Mouse (Mus musculus) gastrocnemius, adult 2 months (tissue): Measurements from ENCODE around the gene Gm5108. TPM values are rescaled to one million over a fixed set of nuclear protein-coding genes. Genes with fewer than 3 reads are reported as not detected.

Experiments used
- DNase-seq: peaks from one replicate; pipeline ENCODE4 v3.0.0; 2022
- H3K27ac ChIP-seq: fragments of 200-600 bp; 2 replicates; pipeline ENCODE4 v1.8.1; 2022; ENCODE audit warnings: mild to moderate bottlenecking
- H3K4me3 ChIP-seq: fragments of 200-600 bp; 2 replicates; pipeline ENCODE4 v1.8.1; 2022; ENCODE audit warnings: mild to moderate bottlenecking, moderate library complexity
- CTCF ChIP-seq: fragments of 200-600 bp; IDR thresholded peaks from 2 replicates; pipeline ENCODE4 v1.8.1; 2022; ENCODE audit warnings: antibody characterized with exemption, mild to moderate bottlenecking, moderate library complexity
- intact Hi-C: fragments of 180-260 bp; cut with DNase I; formaldehyde crosslinking; loops from one replicate; pipeline ENCODE4 v1.15.1; 2025
- total RNA-seq, 2 experiments: library from RNA; stranded (reverse); gene quantifications; 2 replicates each; pipeline ENCODE4 v1.2.3; 2021

Gm5108 gene
- total RNA-seq, 2 experiments from 2014 or later: not detected

DNA sequence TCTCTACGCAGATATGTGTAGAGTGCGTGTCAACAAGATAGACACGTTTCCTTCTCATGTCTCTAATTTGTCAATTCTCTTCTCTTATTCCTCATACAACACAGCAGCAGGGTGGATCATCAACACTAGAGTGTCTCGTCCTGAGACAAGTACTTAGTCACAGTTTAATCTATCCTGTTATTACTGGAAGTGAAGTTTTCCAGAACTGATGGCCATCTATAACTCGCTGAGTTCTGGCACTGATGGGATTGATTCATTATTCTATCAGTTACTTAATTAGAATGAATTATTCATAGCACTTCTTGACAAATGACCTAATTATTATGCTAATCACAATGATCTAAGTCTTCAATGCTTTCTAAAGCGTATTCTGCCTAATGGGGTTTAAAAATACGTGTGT, 28.1 kb downstream of the Gm5108 start:
- intact Hi-C loops: no loop called here
- TF ChIP-seq CTCF: no peak
- H3K27ac ChIP-seq: no peak overlapping the region
- no peak for DNase-seq
- no peak overlapping the region for H3K4me3 ChIP-seq

GRCm38 (mm10) chr5:67981946-67982526, 40.6 kb downstream of the Gm5108 start:
- H3K27ac ChIP-seq: no peak overlapping the region
- intact Hi-C loops: no loop called here
- DNase-seq: no peak
- TF ChIP-seq CTCF: no peak
- no peak overlapping the region for H3K4me3 ChIP-seq

DNA sequence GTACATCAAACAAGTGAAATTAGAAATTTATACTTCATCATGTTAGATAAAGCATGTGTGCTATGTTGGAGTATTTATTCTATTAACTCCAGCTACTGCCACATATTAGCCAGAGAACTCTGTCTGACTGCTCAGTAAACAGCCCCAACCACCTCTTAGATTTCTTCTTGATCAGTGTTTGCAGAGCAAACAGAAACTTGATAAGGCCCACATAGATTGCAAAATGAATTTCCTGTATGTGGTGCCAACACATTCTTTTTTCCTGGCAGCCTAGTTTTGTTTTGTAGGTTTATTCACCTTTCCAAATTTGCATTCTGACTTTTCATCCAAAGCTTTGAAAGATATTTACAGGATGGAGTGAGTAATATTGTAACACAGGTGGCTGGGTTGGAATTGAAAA, 49.0 kb downstream of the Gm5108 start:
- intact Hi-C loops: no loop called here
- H3K4me3 ChIP-seq: no peak overlapping the region
- DNase-seq: no peak
- H3K27ac ChIP-seq: no peak overlapping the region
- TF ChIP-seq CTCF: no peak

DNA sequence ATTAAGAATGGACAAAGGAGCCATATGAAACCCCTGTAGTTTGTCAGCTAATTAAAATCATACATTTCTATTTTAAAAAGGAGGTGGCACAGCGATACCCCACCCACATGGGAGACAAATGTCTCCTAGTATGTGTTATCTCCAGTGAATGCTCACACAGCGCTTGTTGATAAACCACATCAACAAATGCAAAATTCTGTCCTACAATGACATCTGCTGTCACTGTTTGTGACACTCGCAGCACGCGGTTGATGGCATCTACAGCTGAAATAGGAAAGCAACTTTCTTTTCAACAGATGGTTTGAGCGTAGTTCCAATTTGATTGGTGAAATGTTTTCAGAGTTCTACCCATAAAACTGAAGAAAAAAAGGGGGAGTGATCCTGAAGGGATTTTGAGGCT, 61.1 kb downstream of the Gm5108 start:
- no peak for DNase-seq

DNA sequence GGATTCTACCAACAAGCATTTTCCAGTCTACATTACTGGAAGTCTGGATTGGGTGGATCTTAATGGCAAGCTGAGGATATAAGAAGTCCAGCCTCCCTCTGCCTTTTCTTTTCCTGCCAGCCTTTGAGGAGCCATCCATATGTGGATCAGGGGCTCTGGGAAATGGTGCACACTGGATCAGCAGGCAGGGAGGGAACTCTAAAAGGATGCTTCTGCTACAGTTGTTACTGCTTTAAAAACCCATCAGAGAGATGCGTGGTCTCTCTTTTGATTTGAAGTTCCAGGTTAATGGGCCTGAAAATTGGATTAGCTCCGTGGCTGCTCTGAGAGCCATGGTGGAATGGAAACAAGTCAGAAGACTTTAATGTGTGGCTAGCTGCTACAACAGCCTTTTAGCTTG, 62.4 kb downstream of the Gm5108 start:
- intact Hi-C loops: no loop called here
- TF ChIP-seq CTCF: no peak

More for the DNA sequence above, 61.1 kb downstream of the Gm5108 start:
- no peak for TF ChIP-seq CTCF
- no peak overlapping the region for H3K4me3 ChIP-seq
- no peak overlapping the region for H3K27ac ChIP-seq
- intact Hi-C loops: no loop called here

GRCm38 (mm10) chr5:68004419-68004818, 63.0 kb downstream of the Gm5108 start:
- Histone ChIP-seq H3K27ac (no peak overlapping the region), H3K4me3 (no peak overlapping the region)
- TF ChIP-seq CTCF: no peak
- no peak for DNase-seq
- intact Hi-C loops: no loop called here

More for the DNA sequence above, 62.4 kb downstream of the Gm5108 start:
- Histone ChIP-seq H3K27ac (no peak overlapping the region), H3K4me3 (no peak overlapping the region)
- no peak for DNase-seq

DNA sequence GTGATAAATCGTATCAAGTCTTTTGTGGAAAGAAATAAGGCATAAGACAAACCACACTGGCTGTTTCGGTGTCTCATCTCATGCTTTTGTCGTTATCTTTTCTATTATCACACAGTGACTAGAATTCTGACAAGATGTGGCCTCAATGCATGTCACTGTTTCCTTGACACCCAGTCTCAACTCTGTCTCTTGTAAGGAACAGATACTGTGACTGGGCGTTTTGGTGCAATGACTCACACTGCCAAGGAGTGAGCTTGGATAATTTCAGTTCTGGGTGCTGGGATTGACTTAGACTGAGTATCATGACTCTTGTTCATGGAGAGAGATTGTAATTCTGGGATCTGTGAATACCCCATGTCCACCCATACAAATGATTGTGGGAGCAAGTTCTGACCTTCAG, 65.6 kb downstream of the Gm5108 start:
- Histone ChIP-seq H3K27ac (no peak overlapping the region), H3K4me3 (no peak overlapping the region)
- intact Hi-C loops: no loop called here
- no peak for TF ChIP-seq CTCF
- DNase-seq: no peak

DNA sequence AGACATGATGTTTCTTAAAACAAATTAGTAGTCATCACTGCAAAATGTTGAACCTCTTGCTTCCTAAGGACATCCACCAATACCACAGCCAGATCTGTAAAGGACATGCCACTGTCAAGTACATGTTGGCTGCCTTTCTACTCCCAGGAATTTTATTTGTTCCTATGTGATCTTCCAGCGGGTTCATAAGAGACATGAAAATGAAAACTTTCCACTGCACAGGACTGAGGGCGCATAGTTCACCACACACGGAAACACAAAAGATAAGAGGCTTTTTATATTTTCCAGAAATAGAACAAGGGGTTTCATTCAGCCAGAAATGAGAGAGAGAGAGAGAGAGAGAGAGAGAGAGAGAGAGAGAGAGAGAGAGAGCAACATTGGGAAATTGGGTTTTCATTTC, 70.1 kb downstream of the Gm5108 start:
- no peak overlapping the region for H3K4me3 ChIP-seq
- intact Hi-C loops: loop anchor here (5.0 to 10.0 kb wide), 2 partner anchors 74 to 477 kb away; no protein-coding TSS in a partner anchor
- DNase-seq: no peak
- H3K27ac ChIP-seq: no peak overlapping the region
- no peak for TF ChIP-seq CTCF

DNA sequence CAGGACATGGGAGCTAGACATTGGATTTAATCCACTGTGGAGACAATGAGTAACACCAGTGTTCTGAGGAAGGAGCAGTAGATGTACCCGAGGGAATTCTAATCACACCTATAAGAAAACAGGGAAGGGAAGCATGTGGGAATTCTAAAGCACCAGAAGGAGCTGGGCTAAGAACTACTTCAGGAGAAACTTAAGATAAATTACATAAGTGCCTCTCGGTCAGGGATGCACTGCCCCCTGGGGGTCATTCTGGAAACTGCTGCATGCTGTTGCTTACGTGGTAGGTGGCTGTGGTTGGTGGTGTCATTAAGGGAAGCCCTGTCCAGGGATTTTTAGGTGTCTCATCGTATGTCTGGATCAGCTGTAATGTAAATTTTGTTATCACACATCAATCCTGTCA, 71.1 kb downstream of the Gm5108 start:
- peak; percentile 98 for TF ChIP-seq CTCF
- Histone ChIP-seq H3K27ac (peak overlapping the region; percentile 38; the same call in 1 of the 2 replicates), H3K4me3 (no peak overlapping the region)
- peak; percentile 84 for DNase-seq
- intact Hi-C loops: loop anchor here (1.0 to 10.0 kb wide), 3 partner anchors 75 to 478 kb away; no protein-coding TSS in a partner anchor

- H3K27ac ChIP-seq: no peak overlapping the region
- DNase-seq: no peak
- TF ChIP-seq CTCF: no peak
- intact Hi-C loops: no loop called here
- H3K4me3 ChIP-seq: no peak overlapping the region
These were observed 79.4 kb downstream of the Gm5108 start for GRCm38 (mm10) chr5:68020870-68021269.

Other genes starting within 250 kb of the Gm5108 start
- 10 to 100 TPM; 47.1 to 62.3 TPM for gene Atp8a1, start 94.2 kb upstream of the Gm5108 start, total RNA-seq
- not detected for gene Gm21905, start 4.8 kb downstream of the Gm5108 start, total RNA-seq
- not detected for gene Grxcr1, start 90.2 kb downstream of the Gm5108 start, total RNA-seq